In the genomic region with DNA sequence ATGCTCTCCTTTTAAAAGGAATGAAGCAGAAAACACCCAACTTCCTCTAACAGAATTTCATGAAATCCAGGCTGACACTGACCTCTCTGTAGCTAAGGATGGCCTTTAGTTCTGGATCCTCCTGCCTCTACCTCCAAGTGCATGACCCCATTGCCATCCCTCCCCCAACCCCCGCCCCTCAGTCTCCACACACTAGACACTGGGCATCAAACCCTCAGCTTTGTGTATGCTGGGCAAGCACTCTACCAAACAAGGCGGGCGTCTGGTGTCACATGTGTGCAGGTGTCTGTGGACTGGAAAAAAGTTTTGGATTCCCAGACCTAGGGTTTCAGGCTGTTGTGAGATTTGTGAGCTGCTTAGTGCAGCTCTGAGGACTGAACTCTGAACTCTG, we compare ENCODE assay signal across 10 mouse cellular contexts. TPM values are rescaled to one million over a fixed set of nuclear protein-coding genes. Genes with fewer than 3 reads are reported as not detected.
DNase-seq lines count a peak whose midpoint lies in the region; ATAC-seq and TF ChIP-seq lines count a peak whose summit lies in the region.
"Had no signal": no experiment of that assay in that cellular context is flagged by ENCODE, and none has a peak within 500 bp of the region (broad histone marks: within the 10 kb centered on the region; RNA-seq: fewer than 3 reads in every experiment).

No protein-coding gene starts in this region.

- WGBS in liver, embryonic 12.5 days (ENCODE audit: insufficient replicate concordance), result 59% methylated on average over 3 of the region's 3 CpGs
- 53% methylated on average over 3 of the region's 3 CpGs for WGBS in liver, postnatal 0 days (ENCODE audit: insufficient replicate concordance)
- WGBS in hindbrain, embryonic 11.5 days, result 62% methylated on average over 3 of the region's 3 CpGs
- WGBS in midbrain, embryonic 13.5 days, result 52% methylated on average over 3 of the region's 3 CpGs

- TF ChIP-seq EP300 in liver, postnatal 0 days (IDR thresholded peaks at IDR 0.05; ENCODE audit: low read depth), result no peak

- H3K36me3 ChIP-seq in liver, embryonic 12.5 days, result no peaks in the 10 kb centered on the region
- no peaks in the 10 kb centered on the region for H3K36me3 ChIP-seq in liver, postnatal 0 days (replicated peaks; ENCODE audit: insufficient read depth, low read length)
- H3K36me3 ChIP-seq in hindbrain, embryonic 11.5 days (ENCODE audit: control insufficient read depth, insufficient read depth, low read length), result no peaks in the 10 kb centered on the region
- no peaks in the 10 kb centered on the region for H3K36me3 ChIP-seq in midbrain, embryonic 13.5 days
- H3K36me3 ChIP-seq: embryonic facial prominence, embryonic 13.5 days had no signal

- no peak for TF ChIP-seq CTCF in liver, postnatal 0 days (IDR thresholded peaks at IDR 0.05; ENCODE audit: low read depth)

- DNase-seq in liver, postnatal 0 days, result no peak
- DNase-seq in hindbrain, embryonic 11.5 days (ENCODE audit: low spot score), result no peak
- no peak for DNase-seq in gastrocnemius, adult 18-20 months (ENCODE audit: low spot score)
- DNase-seq in B cell, adult 2 months, result no peak
- DNase-seq in embryo, embryonic 9.5 days (ENCODE audit: extremely low spot score), result no peak
- DNase-seq: thymus, adult 18-20 months had no signal

- H3K4me3 ChIP-seq in liver, embryonic 12.5 days, result no peak overlapping the region
- H3K4me3 ChIP-seq in liver, postnatal 0 days (ENCODE audit: low read depth, low read length), result no peak overlapping the region
- no peak overlapping the region for H3K4me3 ChIP-seq in hindbrain, embryonic 11.5 days (ENCODE audit: low read depth, low read length)
- H3K4me3 ChIP-seq in midbrain, embryonic 13.5 days (replicated peaks), result no peak overlapping the region
- H3K4me3 ChIP-seq: embryonic facial prominence, embryonic 13.5 days had no signal

- ATAC-seq in liver, embryonic 12.5 days, result peak; percentile 48; the same call in 1 of the 2 replicates
- ATAC-seq in liver, postnatal 0 days, result no peak
- peak; percentile 63 for ATAC-seq in hindbrain, embryonic 11.5 days (ENCODE audit: low FRiP score)
- peak; percentile 61 for ATAC-seq in midbrain, embryonic 13.5 days
- no peak for ATAC-seq in CD4-positive, CD25-positive, alpha-beta regulatory T cell, adult 4 months

- no peaks in the 10 kb centered on the region for H3K27me3 ChIP-seq in liver, embryonic 12.5 days (replicated peaks)
- no peaks in the 10 kb centered on the region for H3K27me3 ChIP-seq in liver, postnatal 0 days (ENCODE audit: insufficient read depth, low read length)
- no peaks in the 10 kb centered on the region for H3K27me3 ChIP-seq in hindbrain, embryonic 11.5 days (ENCODE audit: control insufficient read depth, insufficient read depth, low read length)
- no peaks in the 10 kb centered on the region for H3K27me3 ChIP-seq in midbrain, embryonic 13.5 days
- H3K27me3 ChIP-seq: embryonic facial prominence, embryonic 13.5 days had no signal

- H3K4me1 ChIP-seq in liver, embryonic 12.5 days, result peaks cover 20% of the 10 kb centered on the region
- H3K4me1 ChIP-seq in liver, postnatal 0 days (ENCODE audit: insufficient read depth), result peaks cover 4% of the 10 kb centered on the region; the same call in 1 of the 2 replicates
- H3K4me1 ChIP-seq in hindbrain, embryonic 11.5 days (replicated peaks; ENCODE audit: control insufficient read depth, insufficient read depth, low read length), result no peaks in the 10 kb centered on the region
- H3K4me1 ChIP-seq in midbrain, embryonic 13.5 days (replicated peaks), result peaks cover 13% of the 10 kb centered on the region

- 0 out of 2 replicates have a peak overlapping the region, but pooled peaks have one; percentile 22 for H3K9ac ChIP-seq in liver, embryonic 12.5 days
- no peak overlapping the region for H3K9ac ChIP-seq in liver, postnatal 0 days (replicated peaks)
- H3K9ac ChIP-seq in hindbrain, embryonic 11.5 days (ENCODE audit: low read depth, low read length), result no peak overlapping the region
- H3K9ac ChIP-seq in midbrain, embryonic 13.5 days (replicated peaks), result no peak overlapping the region
- H3K9ac ChIP-seq: embryonic facial prominence, embryonic 13.5 days had no signal

- no peak overlapping the region for H3K4me2 ChIP-seq in liver, embryonic 12.5 days
- no peak overlapping the region for H3K4me2 ChIP-seq in liver, postnatal 0 days (ENCODE audit: low read depth, low read length)
- H3K4me2 ChIP-seq in hindbrain, embryonic 11.5 days (replicated peaks; ENCODE audit: low read depth, low read length), result no peak overlapping the region
- no peak overlapping the region for H3K4me2 ChIP-seq in midbrain, embryonic 13.5 days (replicated peaks)

- H3K27ac ChIP-seq in liver, embryonic 12.5 days, result peak overlapping the region; percentile 65
- no peak overlapping the region for H3K27ac ChIP-seq in liver, postnatal 0 days (ENCODE audit: low read depth)
- peak overlapping the region; percentile 37; the same call in 1 of the 2 replicates for H3K27ac ChIP-seq in hindbrain, embryonic 11.5 days (ENCODE audit: low read depth, low read length)
- peak overlapping the region; percentile 85 for H3K27ac ChIP-seq in midbrain, embryonic 13.5 days

- H3K9me3 ChIP-seq in liver, embryonic 12.5 days (replicated peaks), result no peaks in the 10 kb centered on the region
- H3K9me3 ChIP-seq in liver, postnatal 0 days (ENCODE audit: low read length), result no peaks in the 10 kb centered on the region
- no peaks in the 10 kb centered on the region for H3K9me3 ChIP-seq in hindbrain, embryonic 11.5 days (ENCODE audit: control insufficient read depth, low read length)
- H3K9me3 ChIP-seq in midbrain, embryonic 13.5 days, result no peaks in the 10 kb centered on the region
- H3K9me3 ChIP-seq: embryonic facial prominence, embryonic 13.5 days had no signal

RNA-seq across cellular contexts. Expression of a gene that starts 9.0 kb away (rescaled TPM):
- polyA plus RNA-seq in liver, embryonic 12.5 days (2016; fragmentation: Nextera tagmentation; extraction: Ambion mirVana), result 0.01 TPM in 1 of 2 replicates, not detected in the other
- not detected in 2 replicates for polyA plus RNA-seq in liver, postnatal 0 days (2015; fragmentation: Nextera tagmentation; extraction: Ambion mirVana)
- polyA plus RNA-seq in hindbrain, embryonic 11.5 days (2014; fragmentation: Nextera tagmentation; extraction: Ambion mirVana), result 0.03 TPM in 1 of 2 replicates, not detected in the other
- 0.45 and 0.70 TPM in 2 replicates for polyA plus RNA-seq in midbrain, embryonic 13.5 days (2015; fragmentation: Nextera tagmentation; extraction: Ambion mirVana)
- total RNA-seq in gastrocnemius, adult 18-20 months (2021), result under 1 TPM; 0.97 to 0.98 TPM
- under 1 TPM in 1 of 2 experiments, not detected in 1; 0.14 TPM for polyA plus RNA-seq in CD4-positive, CD25-positive, alpha-beta regulatory T cell, adult 4 months (2017; shearing (Covaris generic))

Comparison
In these comparisons a context has a peak if more than half of its experiments do, and no peak if none do; other contexts are left out.
1. ATAC-seq: peak in liver, embryonic 12.5 days (single experiment), hindbrain, embryonic 11.5 days (single experiment) and midbrain, embryonic 13.5 days (single experiment); none in liver, postnatal 0 days (single experiment) and CD4-positive, CD25-positive, alpha-beta regulatory T cell, adult 4 months (single experiment).